10 mouse cellular contexts compared by ENCODE assay signal in genomic region chr3:109051056-109051945, GRCm38 (mm10). TPM values are rescaled to one million over a fixed set of nuclear protein-coding genes. Genes with fewer than 3 reads are reported as not detected.
A peak's percentile ranks its signal among the peaks of the same experiment; 100 is the strongest.
DNase-seq lines count a peak whose midpoint lies in the region; ATAC-seq and TF ChIP-seq lines count a peak whose summit lies in the region.
"Had no signal": no experiment of that assay in that cellular context is flagged by ENCODE, and none has a peak within 500 bp of the region (broad histone marks: within the 10 kb centered on the region; RNA-seq: fewer than 3 reads in every experiment).

No protein-coding gene starts in this region.

- no peaks in the 10 kb centered on the region for H3K9me3 ChIP-seq in midbrain, embryonic 11.5 days (ENCODE audit: control insufficient read depth, low read length)
- H3K9me3 ChIP-seq in midbrain, postnatal 0 days (ENCODE audit: low read length) = no peaks in the 10 kb centered on the region

- no peaks in the 10 kb centered on the region for H3K4me1 ChIP-seq in midbrain, embryonic 11.5 days (ENCODE audit: control insufficient read depth, insufficient read depth, low read length)
- H3K4me1 ChIP-seq in midbrain, postnatal 0 days (ENCODE audit: insufficient read depth, low read length) = no peaks in the 10 kb centered on the region

- H3K4me3 ChIP-seq in midbrain, embryonic 11.5 days (ENCODE audit: low read depth, low read length) = no peak overlapping the region
- no peak overlapping the region for H3K4me3 ChIP-seq in midbrain, postnatal 0 days (ENCODE audit: low read depth, low read length)

- no peak for ATAC-seq in midbrain, embryonic 11.5 days (ENCODE audit: low FRiP score)
- no peak for ATAC-seq in midbrain, postnatal 0 days (ENCODE audit: low FRiP score)

- DNase-seq in midbrain, embryonic 11.5 days (ENCODE audit: low spot score, missing footprints) = peak; percentile 82
- DNase-seq in midbrain, postnatal 0 days (ENCODE audit: low spot score) = no peak
- peak; percentile 96 for DNase-seq in heart, adult 11 months
- peak; percentile 13 to 27 for DNase-seq in kidney, postnatal 4 days
- DNase-seq in skeletal muscle tissue, adult 2 months (ENCODE audit: low read depth, low spot score) = peak; percentile 52
- DNase-seq in layer of hippocampus, adult 9-10 months (ENCODE audit: low spot score) = no peak
- DNase-seq in natural killer cell, adult 2 months (ENCODE audit: low spot score in 2 of 2) = no peak
- DNase-seq in MN1 (ENCODE audit: low spot score) = no peak
- DNase-seq: embryo, embryonic 11 days had no signal

- H3K4me2 ChIP-seq in midbrain, embryonic 11.5 days = no peak overlapping the region
- no peak overlapping the region for H3K4me2 ChIP-seq in midbrain, postnatal 0 days (ENCODE audit: low read depth, low read length, poor library complexity, severe bottlenecking)

- TF ChIP-seq CTCF in midbrain, postnatal 0 days (IDR thresholded peaks at IDR 0.05) = no peak

- no peaks in the 10 kb centered on the region for H3K27me3 ChIP-seq in midbrain, embryonic 11.5 days (ENCODE audit: control insufficient read depth, insufficient read depth, low read length)
- no peaks in the 10 kb centered on the region for H3K27me3 ChIP-seq in midbrain, postnatal 0 days (ENCODE audit: insufficient read depth, low read length)

- WGBS in midbrain, embryonic 11.5 days = 76% methylated on average over 11 of the region's 11 CpGs
- WGBS in midbrain, postnatal 0 days = 76% methylated on average over 11 of the region's 11 CpGs

- H3K36me3 ChIP-seq in midbrain, embryonic 11.5 days (ENCODE audit: control insufficient read depth, insufficient read depth, low read length) = no peaks in the 10 kb centered on the region
- no peaks in the 10 kb centered on the region for H3K36me3 ChIP-seq in midbrain, postnatal 0 days (ENCODE audit: insufficient read depth, low read length)

- no peak overlapping the region for H3K27ac ChIP-seq in midbrain, embryonic 11.5 days (ENCODE audit: low read depth, low read length)
- H3K27ac ChIP-seq in midbrain, postnatal 0 days (ENCODE audit: low read depth, low read length) = no peak overlapping the region

- H3K9ac ChIP-seq in midbrain, embryonic 11.5 days (ENCODE audit: low read length) = no peak overlapping the region
- no peak overlapping the region for H3K9ac ChIP-seq in midbrain, postnatal 0 days (replicated peaks; ENCODE audit: low read length, poor library complexity, severe bottlenecking)

RNA-seq across cellular contexts. Expression of gene Fam102b, which starts 23.9 kb away (rescaled TPM):
- polyA plus RNA-seq in midbrain, embryonic 11.5 days (2014; fragmentation: Nextera tagmentation; extraction: Ambion mirVana) = 11.7 and 12.5 TPM in 2 replicates
- total RNA-seq in midbrain, postnatal 0 days (2014; rRNA removed) = 84.1 and 100 TPM in 2 replicates
- polyA plus RNA-seq in midbrain, postnatal 0 days (2015; fragmentation: Nextera tagmentation; extraction: Ambion mirVana) = 26.6 and 29.8 TPM in 2 replicates

RNA-seq across cellular contexts. Expression of gene Slc25a54, which starts 29.0 kb away (rescaled TPM):
- not detected in 2 replicates for polyA plus RNA-seq in midbrain, embryonic 11.5 days (2014; fragmentation: Nextera tagmentation; extraction: Ambion mirVana)
- total RNA-seq in midbrain, postnatal 0 days (2014; rRNA removed) = not detected in 2 replicates
- polyA plus RNA-seq in midbrain, postnatal 0 days (2015; fragmentation: Nextera tagmentation; extraction: Ambion mirVana) = 0.12 TPM in 1 of 2 replicates, not detected in the other
- polyA plus RNA-seq: large intestine, adult 2 months had no signal

Comparison
In these comparisons a context has a peak if more than half of its experiments do, and no peak if none do; other contexts are left out.
1. DNase-seq: peak in midbrain, embryonic 11.5 days (single experiment), heart, adult 11 months (single experiment), kidney, postnatal 4 days (2 of 2) and skeletal muscle tissue, adult 2 months (single experiment); none in midbrain, postnatal 0 days (single experiment), layer of hippocampus, adult 9-10 months (single experiment), natural killer cell, adult 2 months (0 of 2) and MN1 (single experiment).